Mouse (Mus musculus) layer of hippocampus, adult 2 months (tissue): ENCODE data around the gene Lrrc8d. TPM values are rescaled to one million over a fixed set of nuclear protein-coding genes. Genes with fewer than 3 reads are reported as not detected.
A peak's percentile ranks its signal among the peaks of the same experiment; 100 is the strongest.

Experiments used
- DNase-seq, 2 experiments: peaks; one replicate each; pipeline ENCODE4 v3.0.0; 2022; ENCODE audit warnings: low spot score in 2 of 2
- H3K27ac ChIP-seq: fragments of 200-600 bp; 2 replicates; pipeline ENCODE4 v1.8.1; 2022
- H3K4me3 ChIP-seq: fragments of 200-600 bp; 2 replicates; pipeline ENCODE4 v1.8.1; 2022; ENCODE audit warnings: mild to moderate bottlenecking
- CTCF ChIP-seq: fragments of 200-600 bp; conservative IDR thresholded peaks from 2 replicates; pipeline ENCODE4 v1.8.1; 2022; ENCODE audit warnings: antibody characterized with exemption, mild to moderate bottlenecking, moderate library complexity
- total RNA-seq, 2 experiments: library from RNA; stranded (reverse); gene quantifications; 2 replicates each; pipeline ENCODE4 v1.2.3; 2021

Gene Lrrc8d
- total RNA-seq, 2 experiments from 2014 or later, result 49.9 to 52.7 TPM

DNA sequence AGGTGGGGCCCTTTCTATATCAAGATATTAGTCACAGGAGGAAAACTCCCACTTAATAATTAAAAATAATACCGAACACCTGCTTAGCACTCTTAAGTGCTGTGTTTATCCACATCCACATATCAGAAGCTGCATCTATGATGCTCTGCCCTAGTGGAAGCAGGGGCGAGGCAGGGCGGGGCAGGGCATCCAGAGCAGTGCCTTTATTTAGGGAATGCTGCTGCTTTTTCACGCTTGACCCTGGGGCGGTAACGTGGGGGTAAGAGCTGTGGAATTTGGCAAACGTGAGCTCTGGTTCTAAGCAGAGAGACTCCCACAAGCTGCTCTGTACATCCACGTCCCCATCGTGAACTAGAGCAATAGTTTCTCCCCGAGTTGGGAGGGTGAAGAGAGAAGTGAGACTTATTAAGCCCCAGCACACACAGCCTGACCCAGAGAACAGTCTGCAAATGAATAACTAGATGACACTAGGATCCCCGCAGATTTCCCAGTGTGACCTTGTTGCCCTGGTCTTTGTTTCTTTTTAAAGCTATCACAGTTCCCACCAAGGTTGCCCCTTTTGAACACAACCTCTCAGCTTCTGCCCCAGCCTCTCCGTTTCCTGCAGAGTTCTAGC, 77.3 kb downstream of the Lrrc8d start:
- no peak overlapping the region for H3K4me3 ChIP-seq
- no peak overlapping the region for H3K27ac ChIP-seq
- no peak for TF ChIP-seq CTCF
- no peak for DNase-seq

DNA sequence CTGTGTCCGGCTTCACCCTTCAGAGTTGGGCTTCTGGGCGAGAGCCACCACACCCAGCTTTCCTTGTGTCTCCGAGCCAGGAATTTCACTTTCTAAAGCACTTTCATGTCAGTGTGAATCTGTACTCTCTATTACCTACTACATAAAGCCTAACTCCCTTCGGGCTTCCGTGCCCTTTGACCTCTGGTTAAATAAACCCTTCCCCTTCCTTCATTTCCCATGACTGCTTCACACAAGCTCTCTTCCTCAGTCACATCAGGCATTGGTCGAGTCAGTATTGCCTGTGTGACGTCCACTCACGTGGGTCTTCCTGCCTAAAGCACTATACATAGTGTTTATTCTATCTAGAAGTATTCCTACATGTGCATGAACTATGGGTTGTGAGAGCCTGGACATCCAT, 77.9 kb downstream of the Lrrc8d start:
- Histone ChIP-seq H3K4me3 (no peak overlapping the region), H3K27ac (no peak overlapping the region)
- no peak for TF ChIP-seq CTCF
- no peak for DNase-seq

DNA sequence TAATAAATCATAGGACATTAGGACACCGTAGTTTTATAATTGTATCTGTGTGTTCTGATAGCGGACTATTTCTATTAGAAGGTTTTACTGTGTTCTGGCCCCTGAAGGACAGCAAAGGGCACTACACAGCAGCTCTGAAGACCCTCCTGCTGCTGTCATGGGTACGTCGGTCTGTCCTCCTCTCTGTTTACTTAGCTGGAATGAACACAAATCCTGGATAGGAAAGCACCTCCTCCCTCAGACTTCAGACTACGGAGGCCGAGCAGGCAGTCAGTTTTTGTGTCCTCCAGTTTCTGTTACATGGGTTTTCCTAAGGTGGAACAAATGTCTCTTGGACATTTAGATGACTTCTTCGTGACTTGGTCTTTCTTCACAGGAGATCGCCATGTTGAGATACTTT, 78.4 kb downstream of the Lrrc8d start:
- Histone ChIP-seq H3K27ac (no peak overlapping the region), H3K4me3 (no peak overlapping the region)
- DNase-seq, result no peak
- no peak for TF ChIP-seq CTCF

DNA sequence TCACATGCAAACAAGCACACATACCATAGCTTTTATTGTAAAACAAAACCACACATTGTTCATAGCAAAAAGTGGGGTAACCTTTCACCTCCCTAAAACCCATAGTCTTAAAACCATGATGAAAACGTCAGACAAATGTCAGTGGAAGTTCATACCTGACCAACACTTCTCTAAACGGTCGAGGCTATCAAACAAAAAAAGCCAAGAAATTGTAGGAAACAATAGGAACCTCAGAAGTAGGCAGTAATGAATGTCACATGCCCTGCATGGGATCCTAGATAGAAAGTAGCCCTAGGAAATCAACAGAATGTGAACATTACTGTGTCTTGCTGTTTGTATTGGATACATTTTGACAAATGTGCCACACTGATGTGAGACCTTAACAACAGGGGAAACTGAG, 79.0 kb downstream of the Lrrc8d start:
- Histone ChIP-seq H3K4me3 (no peak overlapping the region), H3K27ac (peak overlapping the region; percentile 62; the same call in 1 of the 2 replicates)
- no peak for TF ChIP-seq CTCF
- no peak for DNase-seq

DNA sequence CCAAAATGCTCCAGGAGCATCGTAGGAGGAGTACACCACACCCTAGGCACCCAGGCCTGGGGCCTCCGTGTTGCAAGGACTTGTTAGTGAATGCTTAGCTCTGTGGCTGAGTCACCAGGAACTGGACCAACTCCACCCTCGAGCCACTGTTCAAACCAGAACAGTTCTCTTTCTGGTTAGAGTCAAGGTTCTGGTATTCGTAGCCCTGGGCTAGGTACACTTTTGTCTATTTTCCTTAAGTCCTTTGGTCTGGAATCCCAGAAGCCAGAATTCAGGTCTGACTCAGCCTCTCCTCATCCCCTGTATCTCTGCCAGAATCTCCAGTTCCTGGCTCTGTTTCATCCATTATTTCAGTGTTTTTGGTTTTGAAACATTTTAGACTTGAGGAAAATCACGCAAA, 79.6 kb downstream of the Lrrc8d start:
- no peak for DNase-seq
- TF ChIP-seq CTCF, result no peak
- no peak overlapping the region for H3K4me3 ChIP-seq
- H3K27ac ChIP-seq, result peak overlapping the region; percentile 62

DNA sequence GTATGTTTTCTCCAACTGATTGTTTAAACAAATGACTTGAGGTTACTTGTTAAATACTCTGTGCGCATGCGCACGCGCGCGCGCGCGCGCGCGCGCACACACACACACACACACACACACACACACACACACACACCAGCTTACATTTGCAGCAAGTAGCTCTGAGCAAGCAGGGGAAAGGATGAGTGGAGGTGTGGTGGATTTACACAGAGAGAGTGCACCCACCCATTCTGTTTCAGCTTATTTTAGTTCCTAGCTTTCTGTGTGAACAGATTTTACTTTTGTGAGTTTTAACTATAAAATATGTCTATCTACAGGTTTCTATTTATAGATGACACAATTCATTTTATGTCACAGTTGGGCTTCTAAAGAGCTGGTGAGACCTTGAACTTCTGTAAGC, 84.1 kb downstream of the Lrrc8d start:
- no peak for TF ChIP-seq CTCF
- no peak overlapping the region for H3K4me3 ChIP-seq
- DNase-seq, result no peak
- H3K27ac ChIP-seq, result no peak overlapping the region

DNA sequence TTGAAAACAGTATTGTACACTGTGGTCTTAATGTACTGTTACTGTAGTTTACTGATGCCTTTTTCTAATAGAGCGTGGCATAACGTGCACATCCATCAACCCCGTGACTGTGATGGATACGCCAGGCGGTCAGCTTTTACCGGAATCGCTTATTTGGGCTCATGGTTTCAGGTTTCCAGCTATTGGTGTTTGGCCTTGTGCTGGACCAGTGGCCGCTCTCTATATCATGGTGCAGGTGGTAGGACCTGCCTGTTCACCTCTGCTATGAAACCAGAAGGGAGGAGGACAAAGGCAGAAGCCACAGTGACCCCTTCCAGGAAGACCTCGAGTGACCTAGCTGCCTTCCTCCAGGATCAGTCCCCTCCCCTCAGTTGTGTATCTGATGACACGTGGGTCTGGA, 85.0 kb downstream of the Lrrc8d start:
- Histone ChIP-seq H3K27ac (no peak overlapping the region), H3K4me3 (no peak overlapping the region)
- DNase-seq, result no peak
- TF ChIP-seq CTCF, result no peak

DNA sequence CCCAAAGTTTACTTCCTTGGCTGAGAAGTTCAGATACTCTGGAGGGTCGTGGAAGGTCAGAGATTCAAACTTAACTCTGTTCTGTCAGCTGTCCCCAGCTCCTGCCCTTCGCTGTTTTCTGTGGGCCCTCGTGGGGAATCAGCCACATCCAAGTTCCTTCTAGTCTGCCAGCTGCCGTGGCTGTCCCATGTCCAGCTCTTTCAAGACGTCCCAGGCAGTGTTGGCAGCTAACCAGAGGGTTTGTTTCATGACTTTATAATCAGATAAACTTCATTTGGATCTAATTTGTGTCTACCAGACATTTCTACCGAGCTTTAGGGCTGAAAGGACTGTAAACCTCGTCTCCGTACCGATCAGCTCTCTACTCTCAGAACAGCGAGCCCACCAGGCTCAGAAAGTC, 87.8 kb downstream of the Lrrc8d start:
- no peak for TF ChIP-seq CTCF
- no peak overlapping the region for H3K27ac ChIP-seq
- no peak overlapping the region for H3K4me3 ChIP-seq
- no peak for DNase-seq

DNA sequence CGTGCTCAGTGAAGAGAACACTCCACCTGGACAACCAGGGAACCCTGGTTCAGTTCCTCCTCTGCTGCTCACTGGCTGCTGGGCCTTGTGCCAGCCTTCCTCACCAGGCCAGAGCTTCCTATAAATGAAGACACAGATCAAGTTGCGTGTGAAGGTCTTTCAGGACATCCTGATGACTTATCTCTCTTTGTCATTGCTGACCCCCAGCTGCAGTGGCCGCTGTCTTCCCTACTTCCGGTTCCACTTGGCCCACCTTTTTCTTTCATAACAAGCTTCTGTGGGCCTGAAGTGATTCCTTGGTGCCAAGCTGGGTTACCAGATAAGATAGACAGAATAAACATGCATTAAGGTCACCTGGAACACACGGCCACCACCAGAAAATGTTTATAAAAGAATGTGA, 90.0 kb downstream of the Lrrc8d start:
- no peak for DNase-seq
- no peak for TF ChIP-seq CTCF
- H3K4me3 ChIP-seq, result no peak overlapping the region
- H3K27ac ChIP-seq, result no peak overlapping the region

DNA sequence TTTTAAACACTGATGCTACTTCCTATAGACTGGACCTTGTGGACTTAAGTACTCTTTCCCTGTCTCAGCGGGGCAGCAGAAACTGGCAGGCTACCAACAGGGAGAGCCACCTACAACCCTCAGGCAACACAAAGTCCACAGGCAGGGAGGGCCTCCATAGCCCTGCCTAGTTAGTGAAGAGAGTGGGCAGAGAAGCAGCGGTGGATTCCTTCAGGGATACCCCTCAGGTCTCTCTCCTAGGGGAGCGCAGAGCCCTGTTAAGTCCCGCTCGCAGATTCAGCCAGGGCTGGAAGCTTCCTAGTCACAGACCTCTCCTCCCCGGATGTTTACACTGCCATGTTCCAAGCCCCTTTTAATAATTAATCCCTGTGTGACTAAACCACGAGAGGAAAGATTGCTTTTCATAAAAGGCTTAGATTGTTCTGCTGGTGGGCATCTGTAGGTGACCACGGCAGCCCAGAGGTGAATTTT, 92.6 kb downstream of the Lrrc8d start:
- Histone ChIP-seq H3K27ac (peak overlapping the region; percentile 32; the same call in 1 of the 2 replicates), H3K4me3 (peak overlapping the region; percentile 44)
- TF ChIP-seq CTCF, result no peak
- DNase-seq, result no peak

DNA sequence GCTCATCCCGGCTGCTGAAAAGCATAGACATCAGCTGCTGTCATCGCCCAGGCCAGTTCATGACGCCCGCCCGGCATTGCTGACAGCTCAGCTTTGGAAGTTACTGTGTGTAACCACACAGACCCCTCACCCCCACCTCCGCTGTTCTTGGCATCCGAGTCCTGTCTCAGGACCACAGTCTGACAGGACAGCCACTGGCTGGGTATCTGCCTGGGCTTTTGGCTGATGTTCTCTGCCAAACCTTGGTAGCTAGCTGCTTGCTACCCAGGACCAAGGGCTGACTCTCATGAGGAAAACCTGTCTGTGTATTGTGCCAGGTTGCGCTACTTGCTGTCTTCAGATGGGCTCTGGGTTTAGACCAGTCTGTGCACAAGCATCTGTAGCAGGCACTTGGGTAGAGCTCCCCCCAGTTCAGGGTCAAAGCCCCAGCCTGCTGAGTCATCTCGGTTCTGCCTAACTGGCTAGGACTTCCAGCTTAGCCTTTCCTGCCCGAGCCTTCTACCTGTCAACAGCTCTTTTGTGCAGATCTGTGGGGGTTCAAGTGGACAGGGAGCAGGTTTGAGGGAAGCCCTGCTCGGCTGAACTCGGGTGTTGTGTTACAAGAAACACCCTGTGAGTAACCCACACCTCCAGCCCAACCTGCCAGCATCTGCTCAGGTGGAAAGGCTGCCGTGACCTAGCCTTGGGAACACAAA, 93.2 kb downstream of the Lrrc8d start:
- no peak for DNase-seq
- TF ChIP-seq CTCF, result no peak
- Histone ChIP-seq H3K27ac (peak overlapping the region; percentile 32; the same call in 1 of the 2 replicates), H3K4me3 (peak overlapping the region; percentile 44)

DNA sequence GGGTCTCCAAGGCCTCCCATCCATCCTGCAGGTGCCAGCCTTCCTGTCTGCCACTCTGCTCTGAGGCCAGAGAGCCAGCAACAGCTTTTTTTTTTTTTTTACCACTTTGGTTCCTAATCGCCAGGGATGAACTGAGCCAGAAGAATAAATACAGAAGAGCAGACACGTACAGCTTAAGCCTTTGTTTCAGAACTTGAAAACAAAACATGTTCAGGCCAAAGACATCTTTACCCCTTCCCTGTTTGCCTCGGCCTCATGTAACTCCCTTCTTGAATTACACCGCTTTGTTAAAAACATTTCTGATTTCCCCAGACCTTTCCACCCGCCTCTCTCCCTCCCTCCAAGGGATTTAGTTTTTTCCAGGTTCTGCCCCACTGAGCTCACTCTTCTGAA, 93.8 kb downstream of the Lrrc8d start:
- H3K4me3 ChIP-seq, result no peak overlapping the region
- no peak for TF ChIP-seq CTCF
- DNase-seq, result no peak
- no peak overlapping the region for H3K27ac ChIP-seq

DNA sequence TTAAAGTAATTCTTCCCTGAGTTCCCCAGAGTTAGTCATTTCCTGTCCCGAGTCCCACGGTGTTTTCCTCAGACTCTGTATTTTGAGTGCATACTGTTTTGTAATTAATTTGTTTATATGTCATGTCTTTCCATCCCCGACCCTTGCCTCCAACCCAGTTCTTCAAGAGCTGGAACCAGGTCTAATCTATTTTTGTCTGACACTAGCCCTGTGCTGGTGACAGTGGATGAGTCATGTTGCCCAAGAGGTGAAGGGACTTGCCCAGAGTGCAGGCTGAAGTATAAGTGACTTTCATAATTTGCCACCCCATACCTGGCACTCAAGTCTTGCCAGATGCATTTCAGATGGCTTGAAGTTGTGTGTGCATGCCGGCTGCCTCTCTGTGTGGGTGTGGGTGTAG, 98.7 kb downstream of the Lrrc8d start:
- no peak overlapping the region for H3K4me3 ChIP-seq
- H3K27ac ChIP-seq, result peak overlapping the region; percentile 23; the same call in 1 of the 2 replicates
- DNase-seq, result no peak
- TF ChIP-seq CTCF, result no peak
